Mouse (Mus musculus) cerebral cortex, adult 2 months (tissue): ENCODE results near the gene Klc4.

Source experiments
- WGBS: fragments of 180-500 bp; shearing (Covaris S2); methylation state at CpG from one replicate; pipeline ENCODE4 v1.1.7; 2018; 5-methylcytosine and 5-hydroxymethylcytosine counted together

Klc4 gene

DNA sequence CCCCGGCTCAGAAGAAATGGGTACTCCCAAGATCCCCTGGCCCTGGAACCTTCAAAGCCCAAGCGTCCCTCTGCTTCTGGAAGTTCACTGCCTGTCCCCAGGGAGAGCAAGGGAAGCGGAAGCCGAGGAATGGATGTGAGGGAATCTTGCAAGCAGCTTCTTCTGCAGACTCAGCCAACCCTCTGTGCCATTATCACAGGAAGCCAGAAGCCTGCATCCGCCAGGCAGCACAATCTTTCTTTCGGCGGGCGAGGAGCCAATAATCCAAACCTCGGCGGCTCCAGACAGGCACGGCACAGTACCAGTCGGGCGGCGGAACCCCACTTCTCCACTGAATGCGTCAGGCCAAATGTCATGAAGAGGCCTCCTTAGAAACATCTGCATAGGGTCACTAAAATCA is 24.5 kb downstream of the Klc4 start:
- 34% methylated on average over 15 of the region's 15 CpGs for WGBS

DNA sequence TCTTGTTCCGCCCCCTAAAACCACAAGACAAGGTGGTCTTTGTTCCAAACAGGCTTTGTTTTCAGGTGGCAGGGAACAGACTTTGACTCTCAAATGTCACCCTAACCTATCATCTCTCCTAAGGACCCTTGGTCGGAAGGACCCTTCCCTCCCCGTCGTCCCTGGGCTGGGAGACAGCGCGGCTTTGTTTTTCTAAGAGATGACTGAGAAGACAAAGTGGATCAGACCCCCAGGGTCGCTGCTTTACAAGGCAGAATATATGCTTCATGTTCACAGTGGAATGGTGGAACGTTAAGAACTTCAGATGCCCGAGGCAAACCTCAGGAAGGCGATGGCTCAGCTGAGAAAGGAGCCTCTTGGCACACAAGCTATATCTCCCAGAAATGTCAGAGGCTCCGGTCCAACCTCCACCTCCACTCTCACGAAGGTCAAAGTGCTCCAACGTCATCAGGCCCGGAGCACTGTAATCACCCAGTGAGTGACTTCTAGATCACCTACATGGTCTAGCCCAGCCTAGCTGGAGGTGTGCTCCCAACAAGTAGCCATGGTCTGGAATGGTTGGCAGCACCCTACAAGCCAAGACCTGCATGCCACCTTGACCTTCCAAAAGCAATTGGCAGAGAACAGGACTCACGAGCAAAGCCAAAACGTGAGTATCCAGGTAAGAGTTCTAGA is 26.0 kb downstream of the Klc4 start:
- WGBS: 70% methylated on average over 16 of the region's 16 CpGs

DNA sequence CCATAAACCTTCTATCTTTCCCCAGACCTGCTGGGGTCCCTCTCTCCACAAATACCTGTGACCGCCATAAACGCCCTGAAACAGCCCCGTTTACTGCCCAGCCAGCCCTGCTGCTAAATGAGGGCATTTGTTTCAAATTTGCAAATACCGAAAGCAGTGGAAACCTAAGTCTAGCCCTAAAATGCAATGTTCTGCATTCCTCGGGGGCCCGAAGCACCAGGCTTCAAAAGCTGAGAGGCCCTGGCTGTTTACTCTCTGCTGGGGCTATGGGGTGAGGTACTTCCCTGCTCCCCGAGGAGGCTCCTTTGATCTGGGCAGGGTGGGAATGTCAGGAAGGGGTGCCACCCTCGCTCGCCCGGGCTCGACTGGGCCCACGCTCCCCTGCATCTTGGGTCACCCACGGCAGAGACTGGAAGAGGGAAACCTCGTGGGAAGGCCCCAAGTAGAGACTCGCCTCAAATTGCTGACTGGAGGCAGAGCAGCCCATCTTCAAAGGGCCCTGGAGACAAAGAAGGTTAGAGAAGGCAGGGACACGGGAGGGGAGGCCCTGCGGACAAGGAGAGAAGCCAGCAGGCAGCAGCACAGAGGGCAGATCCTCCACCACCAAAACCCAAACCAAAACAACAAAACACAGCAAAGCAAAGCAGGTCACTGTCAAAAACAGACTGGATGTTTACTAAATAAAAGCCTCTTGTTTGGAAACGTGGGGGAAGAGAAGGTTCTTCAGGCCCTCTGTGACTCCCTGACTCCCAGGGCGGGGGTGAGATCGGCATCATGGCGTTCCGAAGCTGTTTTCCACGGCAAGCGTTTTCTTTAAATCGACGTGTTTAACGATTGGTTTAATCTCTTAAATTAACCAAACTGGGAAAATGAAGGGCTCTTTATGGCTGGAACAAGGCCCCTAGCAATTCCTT is 26.8 kb downstream of the Klc4 start:
- 51% methylated on average over 27 of the region's 27 CpGs for WGBS

DNA sequence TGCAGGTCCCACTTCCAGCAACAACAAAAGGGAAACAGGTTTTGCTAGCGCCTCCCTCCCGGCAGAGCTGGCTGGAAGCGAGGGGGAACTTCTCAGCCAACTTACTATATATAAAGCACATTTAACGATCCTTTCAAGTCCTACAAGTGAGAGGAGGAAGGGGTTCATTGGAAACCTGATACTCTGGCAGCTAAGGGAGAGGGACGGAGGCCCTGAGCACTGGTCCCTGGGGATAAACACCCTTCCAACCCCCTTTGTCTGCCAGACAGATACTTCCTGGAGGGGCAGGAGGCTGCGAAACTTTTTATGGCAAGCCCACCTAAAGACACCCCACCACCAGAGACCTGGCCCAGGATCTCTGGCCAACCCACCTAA is 27.4 kb downstream of the Klc4 start:
- WGBS: 29% methylated on average over 6 of the region's 6 CpGs

DNA sequence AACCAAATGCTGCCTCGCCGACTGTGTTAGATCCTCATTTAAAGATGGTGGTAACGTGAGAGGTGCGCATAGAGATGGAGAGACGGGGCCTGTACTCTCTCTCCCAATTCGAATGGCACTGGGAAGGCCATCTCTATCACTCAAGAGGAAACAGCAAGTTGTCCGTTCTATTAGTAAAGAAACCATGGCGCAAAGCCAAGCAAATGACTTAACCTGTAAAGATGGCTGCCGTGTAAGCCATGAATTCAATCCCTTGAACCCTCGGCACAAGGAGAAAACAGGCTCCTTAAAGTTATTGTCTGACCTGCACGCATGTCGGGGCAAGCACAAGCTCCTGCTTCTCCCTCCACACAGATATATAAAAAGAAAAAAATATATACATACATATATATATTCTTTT is 28.0 kb downstream of the Klc4 start:
- WGBS: 72% methylated on average over 12 of the region's 12 CpGs

DNA sequence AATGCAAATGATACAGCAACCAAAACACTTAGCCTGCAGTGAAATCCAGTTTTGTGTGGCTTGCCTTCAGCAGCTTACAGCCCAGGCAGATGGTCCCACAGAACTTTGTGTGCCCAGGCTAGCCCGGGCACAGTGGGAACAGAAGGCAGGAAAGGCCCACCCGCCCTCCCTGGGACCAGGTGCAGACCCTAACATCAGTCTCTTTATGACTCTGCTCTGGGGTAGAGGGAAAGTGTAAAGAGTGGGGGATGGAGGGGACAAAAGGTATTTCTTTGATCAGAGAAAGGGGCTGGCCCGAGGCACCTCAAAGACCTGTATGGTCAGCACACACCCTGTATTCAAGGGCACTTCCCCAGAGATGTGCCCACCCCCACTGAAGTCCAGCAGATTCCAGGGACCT is 32.6 kb downstream of the Klc4 start:
- 61% methylated on average over 3 of the region's 3 CpGs for WGBS

DNA sequence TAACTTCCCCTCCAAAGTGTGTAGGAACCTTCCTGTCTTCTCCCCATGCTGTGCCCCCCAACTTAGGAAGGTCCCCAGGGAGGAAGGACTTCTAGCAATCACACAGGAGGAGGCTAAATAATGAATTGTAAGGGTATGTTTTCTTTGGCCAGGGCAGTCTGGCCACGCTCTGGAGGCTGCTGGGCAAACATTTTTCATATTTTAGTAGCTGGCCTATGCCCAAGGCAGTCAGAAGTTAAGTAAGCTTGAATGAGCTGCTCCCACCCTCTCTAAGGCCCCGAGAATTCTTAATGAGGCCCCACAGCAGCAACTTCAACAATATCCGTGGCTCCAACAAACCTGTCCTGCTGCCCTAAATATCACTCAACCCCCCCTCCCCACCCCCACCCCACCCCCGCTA is 33.0 kb downstream of the Klc4 start:
- 26% methylated on average over 4 of the region's 4 CpGs for WGBS

DNA sequence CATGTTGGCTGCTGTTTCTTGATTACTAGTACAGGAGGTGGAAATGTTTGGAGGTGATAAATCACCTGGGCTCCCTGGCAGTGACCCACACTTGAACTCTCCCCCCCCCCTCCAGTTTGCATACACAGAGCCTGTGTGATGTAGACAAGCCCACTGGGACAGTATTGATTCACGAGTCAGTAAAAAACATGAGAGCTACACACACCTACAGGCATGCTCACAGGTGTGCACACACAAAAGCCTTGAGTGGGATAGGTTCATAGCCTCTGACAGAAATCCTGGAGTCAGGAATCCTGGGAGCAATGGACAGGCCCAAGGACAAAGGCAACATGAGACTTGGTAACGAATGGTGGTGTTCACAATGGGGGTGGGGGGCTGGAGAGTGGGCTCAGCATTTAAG is 33.6 kb downstream of the Klc4 start:
- 73% methylated on average over 2 of the region's 2 CpGs for WGBS

DNA sequence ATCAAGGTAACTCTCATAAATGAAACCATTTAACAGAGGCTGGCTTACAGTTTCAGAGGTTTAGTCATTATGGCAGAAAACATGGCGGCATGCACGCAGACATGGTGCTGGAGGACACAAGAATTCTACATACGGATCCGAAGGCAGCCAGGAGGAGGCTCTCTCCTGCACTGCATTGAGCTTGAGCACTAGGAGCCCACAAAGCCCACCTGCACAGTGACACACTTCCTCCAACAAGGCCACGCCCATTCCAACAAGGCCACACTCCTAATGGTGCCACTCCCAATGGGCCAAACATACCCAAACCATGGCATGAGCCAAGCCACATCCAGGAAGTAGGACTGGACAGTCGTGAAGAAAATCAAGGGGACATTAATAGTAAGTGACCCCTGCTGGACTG is 34.5 kb downstream of the Klc4 start:
- 93% methylated on average over 6 of the region's 6 CpGs for WGBS

DNA sequence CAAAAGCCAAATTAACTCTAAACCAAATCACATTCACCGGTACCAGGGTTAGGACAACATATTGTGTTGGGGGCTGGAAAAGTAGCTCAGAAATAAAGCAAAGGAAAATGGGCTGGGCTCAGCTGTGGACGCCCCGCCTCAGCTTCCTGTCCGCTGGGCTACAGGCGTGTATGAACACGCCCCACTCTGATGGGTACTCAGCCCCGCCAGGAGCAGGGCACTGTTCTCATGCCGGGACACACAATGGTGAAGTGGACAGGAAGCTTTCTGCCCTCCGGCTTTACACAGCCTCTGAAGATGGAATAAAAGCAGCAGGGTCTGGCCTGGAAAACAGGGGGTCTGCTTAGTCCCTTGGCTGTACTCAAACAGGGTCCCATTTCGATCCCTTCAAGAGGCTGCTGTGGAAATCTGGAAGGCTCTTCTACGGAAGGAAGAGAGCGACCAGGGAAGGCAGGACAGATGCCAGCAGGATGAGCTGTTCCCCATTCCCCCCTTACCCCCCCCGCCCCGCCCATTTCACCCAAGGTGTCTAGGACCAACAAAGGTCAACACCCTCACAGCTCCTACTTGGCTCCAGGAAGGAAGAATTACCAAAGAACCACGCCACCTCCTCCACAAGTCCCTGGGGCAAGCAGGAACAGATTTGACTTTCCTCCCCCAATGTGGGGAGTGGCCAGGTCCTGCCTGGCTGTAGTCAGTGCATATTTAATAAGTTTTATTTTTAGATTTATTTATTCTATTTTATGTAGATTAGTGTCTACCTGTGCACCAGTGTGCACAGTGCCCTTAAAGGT is 35.9 kb downstream of the Klc4 start:
- 61% methylated on average over 15 of the region's 15 CpGs for WGBS

DNA sequence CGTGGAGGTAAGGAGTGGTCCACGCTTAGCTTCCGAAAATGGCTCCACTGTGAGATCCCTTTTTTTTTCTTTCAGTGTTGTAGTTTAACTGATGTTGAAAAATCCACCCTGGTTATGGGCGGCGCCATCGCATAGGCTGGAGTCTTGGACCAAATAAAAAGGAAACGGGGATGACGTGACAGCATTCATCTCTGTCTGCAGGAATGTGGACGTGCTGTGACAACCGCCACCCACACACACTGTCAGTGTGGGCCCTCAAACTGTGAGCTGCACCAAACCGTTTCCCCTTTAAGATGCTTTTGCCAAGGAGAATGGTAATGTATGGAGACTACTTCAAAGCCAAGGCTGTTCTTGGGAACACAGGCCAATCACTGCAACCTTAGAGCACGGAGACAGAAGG is 39.8 kb downstream of the Klc4 start:
- WGBS: 57% methylated on average over 12 of the region's 12 CpGs

DNA sequence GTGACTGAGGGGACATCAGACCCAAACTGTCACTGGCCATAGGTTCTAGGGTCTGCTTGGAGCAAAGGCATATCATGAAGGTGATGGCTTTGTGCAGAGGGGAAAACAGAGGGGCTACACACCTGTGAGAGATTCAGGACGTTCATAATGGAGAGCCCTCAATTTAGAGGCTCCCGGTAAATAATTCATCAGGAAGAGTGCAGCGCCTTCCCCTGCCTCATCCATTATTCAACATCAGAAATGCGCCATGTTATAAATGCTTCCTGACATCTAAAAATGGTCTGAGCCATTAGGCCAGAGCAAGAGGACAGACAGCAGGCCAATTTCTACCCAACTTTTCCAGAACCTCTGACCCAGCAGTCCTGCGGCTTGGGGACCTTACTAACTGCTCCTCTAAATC is 40.7 kb downstream of the Klc4 start:
- WGBS: 71% methylated on average over 5 of the region's 5 CpGs

DNA sequence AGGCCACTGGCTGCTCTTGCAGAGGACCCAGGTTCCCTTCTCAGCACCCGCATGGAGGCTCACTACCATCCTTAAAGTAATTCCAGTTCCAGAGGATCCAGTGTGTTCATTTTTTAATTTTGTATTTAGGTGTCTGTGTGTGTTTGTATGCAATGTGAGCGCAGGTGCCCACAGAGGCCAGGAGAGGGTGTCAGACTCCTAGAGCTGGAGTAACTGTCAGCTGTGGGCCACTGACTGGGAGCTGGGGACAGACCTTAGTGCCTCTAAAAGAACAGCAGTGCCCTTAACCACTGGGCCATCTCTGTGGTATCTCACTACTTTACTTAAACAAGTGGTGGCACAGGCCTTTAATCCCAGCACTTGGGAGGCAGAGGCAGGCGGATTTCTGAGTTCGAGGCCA is 42.6 kb downstream of the Klc4 start:
- over 99% methylated on average over 4 of the region's 4 CpGs for WGBS

DNA sequence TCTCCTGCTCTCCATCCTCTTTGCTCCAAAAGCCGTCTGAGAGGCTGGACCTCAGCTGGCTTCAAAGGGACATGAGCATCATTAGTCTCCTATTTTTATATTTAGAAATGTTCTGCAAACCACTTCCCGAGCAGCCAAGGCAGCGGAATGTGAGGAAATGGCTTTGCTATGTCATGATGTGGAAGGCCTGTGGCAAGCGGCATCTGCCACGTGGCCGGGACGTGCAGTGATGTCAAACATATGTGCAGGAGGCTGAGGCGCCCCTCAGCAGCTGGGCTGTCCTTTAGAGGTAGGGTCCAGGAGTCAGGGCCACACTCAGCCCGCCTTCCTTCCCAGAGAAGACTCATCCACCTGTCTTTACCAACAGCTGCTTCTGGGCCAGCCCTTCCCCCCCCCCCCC is 43.6 kb downstream of the Klc4 start:
- 67% methylated on average over 9 of the region's 9 CpGs for WGBS

DNA sequence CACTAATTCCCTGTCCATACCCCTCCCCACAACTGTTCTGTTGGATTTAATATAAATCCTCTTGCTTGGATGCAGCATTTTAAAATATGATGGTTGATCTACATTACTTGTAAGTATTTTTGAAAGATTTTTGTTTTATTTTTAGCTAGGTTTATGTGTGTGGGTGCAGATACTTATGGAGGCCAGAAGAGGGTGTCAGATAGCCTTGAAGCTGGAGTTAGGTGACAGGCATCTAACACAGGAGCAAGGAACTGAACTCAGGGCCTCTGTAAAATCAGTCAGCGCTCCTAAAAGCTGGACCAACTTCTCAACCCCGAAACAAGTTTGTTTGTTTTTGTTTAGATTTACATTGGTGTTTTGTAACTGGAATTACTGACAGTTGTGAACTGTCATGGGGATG is 45.3 kb downstream of the Klc4 start:
- 93% methylated on average over 2 of the region's 2 CpGs for WGBS

DNA sequence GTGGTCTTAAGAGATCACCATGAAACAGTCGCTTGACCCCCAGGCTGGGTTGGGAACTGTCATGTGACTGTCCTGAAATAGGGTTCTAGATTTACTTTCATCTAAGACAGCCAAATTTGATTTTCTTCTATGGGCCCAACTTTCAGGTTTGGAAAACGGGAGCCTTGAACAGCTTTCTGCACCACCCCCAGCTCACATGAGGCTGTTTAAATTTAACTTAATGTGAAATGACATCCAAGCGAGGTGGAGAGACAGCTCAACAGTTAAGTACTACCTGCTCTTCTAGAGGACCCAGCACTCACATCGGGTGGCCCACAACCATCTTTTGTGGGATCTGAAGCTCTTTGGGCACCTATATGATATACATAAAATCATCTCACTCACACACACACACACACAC is 46.9 kb downstream of the Klc4 start:
- WGBS: 48% methylated on average over 4 of the region's 4 CpGs

DNA sequence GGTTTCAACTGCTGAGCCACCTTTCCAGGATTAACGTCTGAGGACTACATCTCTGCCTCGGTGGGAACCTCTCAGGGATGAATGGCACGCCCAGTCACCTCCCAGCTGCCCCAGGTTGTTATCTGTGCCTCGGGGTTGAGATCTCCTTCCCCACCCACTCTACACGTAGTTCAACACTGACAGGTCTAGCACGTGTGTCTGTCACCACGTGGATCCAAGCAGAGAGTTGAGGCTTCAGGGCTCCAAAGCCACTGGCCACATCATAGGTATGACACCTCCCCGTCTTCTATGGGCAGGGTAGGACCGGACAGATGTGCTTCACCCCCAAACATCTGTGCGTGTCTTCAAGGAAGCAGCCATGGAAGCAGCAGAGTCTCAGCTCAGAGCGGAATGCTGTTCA is 47.9 kb downstream of the Klc4 start:
- WGBS: 87% methylated on average over 11 of the region's 11 CpGs

DNA sequence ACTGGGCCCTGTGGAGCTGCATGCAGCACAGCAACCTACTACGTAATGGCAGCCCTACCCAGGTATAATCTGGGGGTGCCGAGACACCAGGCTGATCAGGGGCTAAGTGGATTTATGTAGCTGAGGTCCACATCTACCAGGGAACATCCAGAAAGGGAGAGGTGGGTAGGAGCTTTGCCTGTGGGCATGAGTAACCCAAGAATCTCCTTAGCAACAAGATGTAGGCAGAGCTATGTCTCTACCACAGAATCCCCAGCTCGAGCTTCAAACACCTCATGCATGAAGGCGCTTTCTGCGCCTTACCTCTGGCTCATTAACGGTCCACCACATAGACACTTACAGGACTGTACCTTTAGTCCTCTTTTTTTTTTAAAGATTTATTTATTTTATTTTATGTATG is 50.5 kb downstream of the Klc4 start:
- WGBS: 58% methylated on average over 6 of the region's 6 CpGs

DNA sequence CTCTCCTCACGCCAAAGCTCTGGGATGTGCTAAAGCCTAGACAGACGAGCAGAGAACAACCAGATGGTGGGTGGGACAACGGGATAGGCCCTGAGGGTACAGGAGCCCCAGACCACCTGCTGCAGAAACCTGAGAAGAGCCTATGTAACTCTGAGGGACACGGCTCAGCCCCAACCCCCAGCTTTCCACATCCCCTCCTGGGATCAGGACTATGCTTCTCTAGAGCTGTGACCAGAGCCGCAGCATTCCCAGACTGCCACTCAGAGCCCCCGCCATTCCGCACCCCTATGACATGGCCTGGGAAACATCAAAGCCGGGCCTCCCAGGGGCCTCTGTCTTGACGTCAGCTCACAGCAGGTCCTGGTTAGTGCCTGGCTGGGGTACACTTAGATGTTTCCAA is 51.2 kb downstream of the Klc4 start:
- WGBS: 66% methylated on average over 9 of the region's 9 CpGs

DNA sequence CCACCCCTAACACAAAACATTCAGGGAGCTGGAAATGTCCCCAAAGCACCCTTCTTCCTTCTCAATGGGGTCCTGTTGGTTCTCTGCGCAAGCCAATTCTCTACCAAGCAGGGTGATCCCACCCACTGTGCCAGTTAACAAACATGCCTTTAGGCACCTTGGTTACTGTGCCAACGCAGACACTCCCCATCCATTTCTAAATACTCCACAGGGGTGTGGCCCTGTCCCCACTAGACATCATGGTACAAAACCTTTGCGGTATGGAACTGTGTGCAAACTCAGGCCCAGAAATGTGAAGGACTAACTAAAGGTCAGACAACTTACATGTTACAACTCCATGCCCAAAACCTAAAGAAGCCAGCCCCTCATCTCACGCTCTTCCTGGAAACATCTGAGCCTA is 52.7 kb downstream of the Klc4 start:
- WGBS: 78% methylated on average over 4 of the region's 4 CpGs

DNA sequence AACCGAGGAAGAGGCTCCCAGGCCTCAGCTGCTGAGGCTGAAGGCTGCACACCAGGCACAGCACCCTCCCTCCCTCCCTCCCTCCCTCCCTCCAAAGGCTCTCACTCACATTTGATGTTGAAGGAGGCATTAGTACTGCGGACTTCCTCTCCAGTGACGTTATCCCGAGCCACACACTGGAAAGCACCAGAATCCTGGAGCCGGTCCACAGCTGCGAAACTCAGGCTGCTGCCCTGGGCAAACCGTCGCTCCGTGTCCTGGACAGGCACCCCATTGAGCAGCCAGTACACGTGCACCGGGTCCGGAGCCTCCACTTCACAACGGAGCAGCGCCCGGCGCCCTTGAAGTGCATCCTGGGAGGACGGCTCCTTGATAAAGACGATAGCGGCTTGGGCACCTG is 54.4 kb downstream of the Klc4 start:
- 68% methylated on average over 19 of the region's 19 CpGs for WGBS

DNA sequence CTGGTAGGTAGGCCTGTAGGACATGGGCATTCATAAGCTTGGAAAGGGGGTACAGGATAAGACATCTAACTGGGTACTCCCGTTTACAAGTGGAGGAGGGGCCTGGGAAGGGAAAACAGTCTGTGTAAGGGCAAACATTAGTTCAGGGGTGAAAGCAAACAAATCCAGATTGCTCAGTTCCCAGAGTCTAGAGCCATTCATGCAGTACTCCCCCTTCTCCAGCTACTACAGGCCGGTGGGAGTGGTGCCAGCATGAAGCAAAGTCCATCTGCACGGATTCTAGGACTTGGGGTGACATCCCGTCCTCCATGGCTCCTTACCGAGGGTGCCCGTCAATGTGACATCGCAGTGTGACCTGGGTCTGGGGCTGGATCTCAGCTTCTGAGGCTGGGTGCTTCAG is 55.4 kb downstream of the Klc4 start:
- 68% methylated on average over 7 of the region's 7 CpGs for WGBS
